Mouse (Mus musculus) large intestine, adult 2 months (tissue): Measurements from ENCODE around the gene Acot1. TPM values are rescaled to one million over a fixed set of nuclear protein-coding genes. Genes with fewer than 3 reads are reported as not detected.
"Not testable (repeated sequence)": the region's sequence is repeated elsewhere in the genome, so short reads cannot be mapped to it uniquely, and the experiment has no call there.

ENCODE experiments used
- DNase-seq: peaks from one replicate; pipeline ENCODE4 v3.0.0-alpha.2; 2012; ENCODE audit warnings: low read depth, low spot score
- WGBS: fragments of 180-500 bp; shearing (Covaris S2); methylation state at CpG from one replicate; pipeline ENCODE4 v1.1.7; 2018; 5-methylcytosine and 5-hydroxymethylcytosine counted together
- polyA plus RNA-seq: library from polyadenylated mRNA; depleted of rRNA; stranded (reverse); fragments of >200 nt; gene quantifications from 2 replicates; pipeline ENCODE4 v1.2.3, GENCODE M21; 2012

Acot1 gene
- polyA plus RNA-seq, 1 experiment = 1.6 TPM

- no peak for DNase-seq
- WGBS = 80% methylated on average over 6 of the region's 6 CpGs
These were observed 3.8 kb downstream of the Acot1 start for GRCm38 (mm10) chr12:84013130-84013529.

GRCm38 (mm10) chr12:84013701-84014100 is 4.4 kb downstream of the Acot1 start:
- 87% methylated on average over 7 of the region's 7 CpGs for WGBS
- no peak for DNase-seq

- 15% methylated on average over 7 of the region's 7 CpGs for WGBS
- peak; percentile 89 for DNase-seq
These were observed 11.2 kb downstream of the Acot1 start for GRCm38 (mm10) chr12:84020528-84020927.

GRCm38 (mm10) chr12:84022266-84022665 is 13.0 kb downstream of the Acot1 start:
- WGBS = 89% methylated on average over 4 of the region's 4 CpGs
- not testable (repeated sequence) for DNase-seq

GRCm38 (mm10) chr12:84023052-84023745 is 13.9 kb downstream of the Acot1 start:
- DNase-seq = no peak
- WGBS = 62% methylated on average over 9 of the region's 9 CpGs

- 83% methylated on average over 7 of the region's 7 CpGs for WGBS
- no peak for DNase-seq
These were observed 16.6 kb downstream of the Acot1 start for GRCm38 (mm10) chr12:84025888-84026287.

GRCm38 (mm10) chr12:84028328-84028727 is 19.0 kb downstream of the Acot1 start:
- not testable (repeated sequence) for DNase-seq
- whole genome bisulfite sequencing = 85% methylated on average over 3 of the region's 3 CpGs

GRCm38 (mm10) chr12:84029043-84029442 is 19.8 kb downstream of the Acot1 start:
- 98% methylated on average over 1 of the region's 1 CpGs for WGBS
- DNase-seq = not testable (repeated sequence)

- DNase-seq = peak; percentile 82
- WGBS = 31% methylated on average over 4 of the region's 4 CpGs
These were observed 21.5 kb downstream of the Acot1 start for GRCm38 (mm10) chr12:84030659-84031332.

GRCm38 (mm10) chr12:84032854-84033253 is 23.6 kb downstream of the Acot1 start:
- no peak for DNase-seq
- WGBS = 56% methylated on average over 4 of the region's 4 CpGs

- WGBS = 87% methylated on average over 2 of the region's 2 CpGs
These were observed 24.0 kb downstream of the Acot1 start for GRCm38 (mm10) chr12:84033302-84033701.

GRCm38 (mm10) chr12:84034108-84034507 is 24.8 kb downstream of the Acot1 start:
- 36% methylated on average over 4 of the region's 4 CpGs for WGBS
- DNase-seq = no peak

More at GRCm38 (mm10) chr12:84033302-84033701, 24.0 kb downstream of the Acot1 start:
- not testable (repeated sequence) for DNase-seq

- 3% methylated on average over 32 of the region's 32 CpGs for WGBS
- DNase-seq = peak; percentile 64
These were observed 29.0 kb downstream of the Acot1 start, which contains the start of gene Acot4 for GRCm38 (mm10) chr12:84038241-84038640. Acot4 (plus strand) TSS chr12:84038379.

GRCm38 (mm10) chr12:84038691-84039111 is 29.4 kb downstream of the Acot1 start, which contains the start of gene Gm49366:
Gm49366 (plus strand) TSS chr12:84038935.
- WGBS = 1% methylated on average over 39 of the region's 39 CpGs
- DNase-seq = not testable (repeated sequence)

GRCm38 (mm10) chr12:84042248-84042647 is 33.0 kb downstream of the Acot1 start:
- DNase-seq = no peak
- WGBS = 36% methylated on average over 5 of the region's 5 CpGs

GRCm38 (mm10) chr12:84044045-84044444 is 34.8 kb downstream of the Acot1 start:
- 48% methylated on average over 2 of the region's 2 CpGs for whole genome bisulfite sequencing
- DNase-seq = no peak

- no peak for DNase-seq
- 95% methylated on average over 1 of the region's 1 CpGs for WGBS
These were observed 37.6 kb downstream of the Acot1 start for GRCm38 (mm10) chr12:84046906-84047305.

- WGBS = 84% methylated on average over 5 of the region's 5 CpGs
- not testable (repeated sequence) for DNase-seq
These were observed 41.5 kb downstream of the Acot1 start for GRCm38 (mm10) chr12:84050744-84051143.

- DNase-seq = no peak
- 81% methylated on average over 5 of the region's 5 CpGs for WGBS
These were observed 42.7 kb downstream of the Acot1 start, which contains the start of gene Acot3 for GRCm38 (mm10) chr12:84051937-84052474. Acot3 (plus strand) TSS chr12:84052144.

GRCm38 (mm10) chr12:84052609-84053008 is 43.3 kb downstream of the Acot1 start:
- DNase-seq = no peak
- 96% methylated on average over 7 of the region's 7 CpGs for WGBS
